Mouse (Mus musculus): Measurements from ENCODE around the gene Gm609.
"Not testable (repeated sequence)": the region's sequence is repeated elsewhere in the genome, so short reads cannot be mapped to it uniquely, and the experiment has no call there.

DNA sequence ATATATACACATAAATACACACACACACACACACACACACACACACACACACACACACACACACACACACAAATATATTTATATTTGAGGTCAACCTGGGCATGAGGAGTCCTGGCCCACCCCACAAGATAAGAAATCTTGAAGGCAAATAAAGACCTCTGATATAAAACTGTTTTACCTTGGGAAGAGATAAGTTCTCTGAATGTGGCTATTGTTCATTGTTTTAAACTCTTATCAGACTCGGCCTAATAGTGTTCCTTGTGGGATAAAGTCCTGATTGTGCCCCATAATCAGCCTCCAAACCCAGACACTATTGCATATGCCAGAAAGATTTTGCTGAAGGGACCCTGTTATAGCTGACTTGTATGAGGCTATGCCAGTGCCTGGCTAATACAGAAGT lies 45.6 kb upstream of the Gm609 start:
- not testable (repeated sequence) for TF ChIP-seq CTCF, POLR2A (IDR thresholded peaks at IDR 0.05; ENCODE audit: extremely low read depth, insufficient read depth, low read length)

Data from cortical plate, adult 2 months (tissue).